In the genomic region with DNA sequence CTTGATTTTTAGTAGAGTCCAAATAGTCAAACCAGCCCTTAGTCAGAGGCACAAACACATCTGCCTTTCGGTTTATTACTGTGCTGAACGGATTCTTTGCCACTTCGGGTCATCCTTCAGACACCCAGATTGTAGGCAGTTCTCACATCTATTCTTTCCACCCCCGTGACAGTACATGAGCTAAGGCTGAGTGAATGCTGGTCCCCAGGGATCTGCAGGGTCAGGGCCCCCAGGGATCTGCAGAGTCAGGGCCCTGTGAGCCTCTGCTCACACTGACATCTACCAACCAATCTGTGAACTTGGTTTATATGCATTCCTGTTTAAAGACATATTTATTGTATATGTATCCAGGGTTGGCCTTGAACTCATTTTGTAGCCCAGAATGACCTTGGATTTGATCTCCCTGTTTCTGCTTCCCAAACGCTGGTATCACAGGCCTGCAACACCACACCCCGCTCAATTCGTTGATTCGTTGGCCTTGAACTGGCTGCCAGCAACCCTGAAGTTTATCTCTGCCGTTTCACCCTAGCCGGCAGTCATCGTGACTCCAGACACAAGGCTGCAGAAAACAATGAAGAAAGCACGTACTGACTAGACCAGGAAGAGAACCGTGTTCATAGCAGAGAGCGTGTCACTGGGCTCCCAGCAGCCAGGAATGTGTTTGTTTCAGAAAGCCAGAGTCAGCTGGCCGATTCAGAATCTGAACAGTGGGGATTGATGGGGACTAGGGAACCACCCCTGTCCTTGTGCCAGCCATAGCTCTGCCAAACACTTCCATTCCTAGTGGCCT, we compare ENCODE assay signal across 12 mouse cellular contexts. TPM values are rescaled to one million over a fixed set of nuclear protein-coding genes. Genes with fewer than 3 reads are reported as not detected.
A peak's percentile ranks its signal among the peaks of the same experiment; 100 is the strongest.
DNase-seq lines count a peak whose midpoint lies in the region; ATAC-seq and TF ChIP-seq lines count a peak whose summit lies in the region.
"Had no signal": no experiment of that assay in that cellular context is flagged by ENCODE, and none has a peak within 500 bp of the region (broad histone marks: within the 10 kb centered on the region; RNA-seq: fewer than 3 reads in every experiment).

No protein-coding gene starts in this region.

- H3K4me3 ChIP-seq in neural tube, embryonic 13.5 days: no peak overlapping the region
- H3K4me3 ChIP-seq in liver, embryonic 11.5 days (ENCODE audit: low read depth, low read length): no peak overlapping the region
- no peak overlapping the region for H3K4me3 ChIP-seq in kidney, adult 2 months (ENCODE audit: insufficient read depth, low read depth, low read length)
- H3K4me3 ChIP-seq: midbrain, embryonic 15.5 days had no signal

- 78% methylated on average over 15 of the region's 15 CpGs for WGBS in neural tube, embryonic 13.5 days
- whole genome bisulfite sequencing in liver, embryonic 11.5 days: 62% methylated on average over 15 of the region's 15 CpGs
- WGBS in kidney, adult 2 months: 72% methylated on average over 15 of the region's 15 CpGs

- no peaks in the 10 kb centered on the region for H3K9me3 ChIP-seq in neural tube, embryonic 13.5 days
- H3K9me3 ChIP-seq in liver, embryonic 11.5 days (ENCODE audit: control insufficient read depth, low read length): no peaks in the 10 kb centered on the region
- H3K9me3 ChIP-seq: G1E; midbrain, embryonic 15.5 days had no signal

- no peak for TF ChIP-seq CTCF in kidney, adult 2 months (conservative IDR thresholded peaks at IDR 0.05; ENCODE audit: insufficient read depth, insufficient read length, low read depth, low read length)

- ATAC-seq in neural tube, embryonic 13.5 days (ENCODE audit: low read depth): peak; percentile 65; the same call in 1 of the 2 replicates
- ATAC-seq in liver, embryonic 11.5 days (replicated peaks; ENCODE audit: low FRiP score): 0 out of 2 replicates have a peak, but pooled peaks have one; percentile 3
- ATAC-seq: intestine, postnatal 0 days had no signal

- no peak overlapping the region for H3K4me2 ChIP-seq in neural tube, embryonic 13.5 days
- no peak overlapping the region for H3K4me2 ChIP-seq in liver, embryonic 11.5 days
- H3K4me2 ChIP-seq: midbrain, embryonic 15.5 days had no signal

- H3K27ac ChIP-seq in neural tube, embryonic 13.5 days (replicated peaks): 0 out of 2 replicates have a peak overlapping the region, but pooled peaks have one; percentile 18
- no peak overlapping the region for H3K27ac ChIP-seq in liver, embryonic 11.5 days (ENCODE audit: low read depth, low read length)
- H3K27ac ChIP-seq in kidney, adult 2 months (ENCODE audit: insufficient read depth, low read depth, low read length): no peak overlapping the region
- H3K27ac ChIP-seq: midbrain, embryonic 15.5 days had no signal

- H3K9ac ChIP-seq in neural tube, embryonic 13.5 days: no peak overlapping the region
- no peak overlapping the region for H3K9ac ChIP-seq in liver, embryonic 11.5 days (ENCODE audit: low read depth, low read length)
- H3K9ac ChIP-seq: midbrain, embryonic 15.5 days had no signal

- H3K4me1 ChIP-seq in neural tube, embryonic 13.5 days (replicated peaks): no peaks in the 10 kb centered on the region
- peaks cover 16% of the 10 kb centered on the region for H3K4me1 ChIP-seq in liver, embryonic 11.5 days (replicated peaks; ENCODE audit: control insufficient read depth, insufficient read depth, low read length)
- H3K4me1 ChIP-seq in kidney, adult 2 months (ENCODE audit: control insufficient read depth, insufficient read depth, low read length): no peaks in the 10 kb centered on the region
- H3K4me1 ChIP-seq: midbrain, embryonic 15.5 days had no signal

- no peak for DNase-seq in neural tube, embryonic 10.5 days (ENCODE audit: extremely low spot score, low spot score)
- DNase-seq in gastrocnemius, postnatal 25 days: peak; percentile 34
- DNase-seq in liver, embryonic 11.5 days (ENCODE audit: low spot score): no peak
- DNase-seq in splenic B cell, adult 2 months (ENCODE audit: low read depth, low spot score): peak; percentile 29
- no peak for DNase-seq in kidney, postnatal 25 days
- DNase-seq in kidney, adult 2 months: no peak
- no peak for DNase-seq in right cerebral cortex, postnatal 14 days
- DNase-seq: cerebellum, postnatal 14 days had no signal

- no peak for TF ChIP-seq POLR2A in kidney, adult 2 months (IDR thresholded peaks at IDR 0.05; ENCODE audit: low read depth, low read length)

- no peaks in the 10 kb centered on the region for H3K27me3 ChIP-seq in neural tube, embryonic 13.5 days
- H3K27me3 ChIP-seq in liver, embryonic 11.5 days (replicated peaks; ENCODE audit: control insufficient read depth, insufficient read depth, low read length): no peaks in the 10 kb centered on the region
- no peaks in the 10 kb centered on the region for H3K27me3 ChIP-seq in splenic B cell, adult 2 months (ENCODE audit: control insufficient read depth, insufficient read depth, low read length, poor library complexity, severe bottlenecking)
- H3K27me3 ChIP-seq in kidney, adult 2 months (replicated peaks; ENCODE audit: control insufficient read depth, insufficient read depth, low read length): no peaks in the 10 kb centered on the region
- H3K27me3 ChIP-seq: midbrain, embryonic 15.5 days had no signal

- H3K36me3 ChIP-seq in neural tube, embryonic 13.5 days: no peaks in the 10 kb centered on the region
- no peaks in the 10 kb centered on the region for H3K36me3 ChIP-seq in liver, embryonic 11.5 days (ENCODE audit: control insufficient read depth, insufficient read depth, low read length)
- H3K36me3 ChIP-seq in splenic B cell, adult 2 months (ENCODE audit: control insufficient read depth, insufficient read depth, low read length, poor library complexity, severe bottlenecking): no peaks in the 10 kb centered on the region
- H3K36me3 ChIP-seq in kidney, adult 2 months (ENCODE audit: control insufficient read depth, insufficient read depth, low read length): no peaks in the 10 kb centered on the region
- H3K36me3 ChIP-seq: G1E; midbrain, embryonic 15.5 days had no signal

RNA-seq across cellular contexts. Expression of gene Smco2, which starts 3.7 kb away (rescaled TPM):
- polyA plus RNA-seq in neural tube, embryonic 13.5 days (2015; fragmentation: Nextera tagmentation; extraction: Ambion mirVana): not detected in 2 replicates
- total RNA-seq in gastrocnemius, postnatal 25 days (2021): not detected
- not detected in 2 replicates for polyA plus RNA-seq in liver, embryonic 11.5 days (2014; fragmentation: Nextera tagmentation; extraction: Ambion mirVana)
- polyA plus RNA-seq in kidney, adult 2 months (2012; rRNA removed): 0.11 TPM in 1 of 2 replicates, not detected in the other
- polyA plus RNA-seq: G1E; intestine, postnatal 0 days; midbrain, embryonic 15.5 days had no signal

RNA-seq across cellular contexts. Expression of gene Ppfibp1, which starts 42.1 kb away (rescaled TPM):
- 15.2 and 17.7 TPM in 2 replicates for polyA plus RNA-seq in neural tube, embryonic 13.5 days (2015; fragmentation: Nextera tagmentation; extraction: Ambion mirVana)
- total RNA-seq in gastrocnemius, postnatal 25 days (2021): 10 to 100 TPM; 32.7 to 33.7 TPM
- 31.1 and 33.1 TPM in 2 replicates for polyA plus RNA-seq in liver, embryonic 11.5 days (2014; fragmentation: Nextera tagmentation; extraction: Ambion mirVana)
- 20.6 and 23.4 TPM in 2 replicates for polyA plus RNA-seq in kidney, adult 2 months (2012; rRNA removed)

RNA-seq across cellular contexts. Expression of gene Arntl2, which starts 50.3 kb away (rescaled TPM):
- polyA plus RNA-seq in neural tube, embryonic 13.5 days (2015; fragmentation: Nextera tagmentation; extraction: Ambion mirVana): 1.8 and 2.5 TPM in 2 replicates
- total RNA-seq in gastrocnemius, postnatal 25 days (2021): 1 to 10 TPM in 1 of 2 experiments, under 1 TPM in 1; 0.61 to 1.2 TPM
- 0.70 and 0.88 TPM in 2 replicates for polyA plus RNA-seq in liver, embryonic 11.5 days (2014; fragmentation: Nextera tagmentation; extraction: Ambion mirVana)
- 3.3 and 4.1 TPM in 2 replicates for polyA plus RNA-seq in kidney, adult 2 months (2012; rRNA removed)
- total RNA-seq: G1E had no signal
- polyA plus RNA-seq: G1E had no signal

Comparison
In these comparisons a context has a peak if more than half of its experiments do, and no peak if none do; other contexts are left out.
1. DNase-seq: peak in gastrocnemius, postnatal 25 days (single experiment) and splenic B cell, adult 2 months (single experiment); none in neural tube, embryonic 10.5 days (single experiment), liver, embryonic 11.5 days (single experiment), kidney, postnatal 25 days (0 of 2), kidney, adult 2 months (single experiment) and right cerebral cortex, postnatal 14 days (single experiment).